Mouse (Mus musculus) heart, embryonic 15.5 days (tissue): ENCODE measurements around the gene Ppard. TPM values are rescaled to one million over a fixed set of nuclear protein-coding genes. Genes with fewer than 3 reads are reported as not detected.

Source experiments
- ATAC-seq: fragments of 200-750 bp; cut with Nextera tagmentation; replicated peaks from 2 replicates; pipeline ENCODE4 v1.8.0; 2017; ENCODE audit warnings: low read depth, moderate TSS enrichment; ENCODE audit not compliant: insufficient number of reproducible peaks, insufficient read depth, low FRiP score
- H3K27ac ChIP-seq: fragments of 300-500 bp; sonication (generic); 2 replicates; pipeline ENCODE4 v1.5.1; 2015; ENCODE audit warnings: mild to moderate bottlenecking, inconsistent platforms
- H3K27me3 ChIP-seq: fragments of 300-500 bp; sonication (generic); 2 replicates; pipeline ENCODE4 v1.6.1; 2015; ENCODE audit warnings: inconsistent platforms
- H3K36me3 ChIP-seq: fragments of 300-500 bp; sonication (generic); 2 replicates; pipeline ENCODE4 v1.6.1; 2015; ENCODE audit warnings: mild to moderate bottlenecking, inconsistent platforms
- H3K4me1 ChIP-seq: fragments of 300-500 bp; sonication (generic); replicated peaks from 2 replicates; pipeline ENCODE4 v1.6.1; 2015; ENCODE audit warnings: inconsistent platforms
- H3K4me2 ChIP-seq: fragments of 300-500 bp; sonication (generic); 2 replicates; pipeline ENCODE4 v1.6.1; 2015; ENCODE audit warnings: inconsistent platforms, mild to moderate bottlenecking, moderate library complexity
- H3K4me3 ChIP-seq: fragments of 300-500 bp; sonication (generic); 2 replicates; pipeline ENCODE4 v1.5.1; 2015; ENCODE audit warnings: mild to moderate bottlenecking, inconsistent platforms
- H3K9ac ChIP-seq: fragments of 300-500 bp; sonication (generic); 2 replicates; pipeline ENCODE4 v1.6.1; 2015; ENCODE audit warnings: mild to moderate bottlenecking, inconsistent platforms
- H3K9me3 ChIP-seq: fragments of 300-500 bp; sonication (generic); replicated peaks from 2 replicates; pipeline ENCODE4 v1.6.1; 2016; ENCODE audit warnings: inconsistent platforms
- WGBS: fragments of 180-500 bp; shearing (Covaris S2); methylation state at CpG from one replicate; pipeline ENCODE4 v1.1.7; 2015; ENCODE audit warnings: mixed read lengths; 5-methylcytosine and 5-hydroxymethylcytosine counted together
- polyA plus RNA-seq: library from polyadenylated mRNA; unstranded; fragments of >200 nt; fragmentation: Nextera tagmentation; extraction: Ambion mirVana; gene quantifications from 2 replicates; pipeline ENCODE4 v1.2.1, GENCODE M21; 2015

The Ppard gene
- polyA plus RNA-seq, 1 experiment from 2014 or later = 1.1 TPM

DNA sequence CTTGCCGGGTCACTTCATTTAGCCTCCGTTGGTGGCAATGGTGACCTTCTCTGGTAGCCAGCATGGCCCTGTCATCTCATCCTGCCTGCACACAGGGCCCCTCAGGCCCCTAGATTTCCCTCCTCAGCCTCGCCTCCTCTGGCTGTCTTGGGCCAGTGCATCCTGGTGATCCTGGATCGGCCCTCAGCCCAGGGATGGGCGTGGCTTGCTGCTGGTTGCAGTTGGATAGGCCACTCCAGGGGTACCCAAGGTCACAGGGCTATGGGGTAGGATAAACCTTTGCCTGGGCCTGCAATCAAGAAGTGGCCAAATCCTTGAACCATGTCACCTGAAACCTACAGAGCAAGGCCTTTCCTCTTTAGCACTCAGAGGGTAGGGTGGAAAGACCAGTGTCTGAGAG, 54.5 kb downstream of the Ppard start:
- Histone ChIP-seq H3K36me3 (0 out of 2 replicates have a peak, but pooled peaks cover 1% of the 10 kb centered on the region), H3K4me3 (no peak overlapping the region), H3K4me2 (no peak overlapping the region), H3K27ac (no peak overlapping the region), H3K4me1 (peaks cover 30% of the 10 kb centered on the region), H3K9ac (no peak overlapping the region), H3K9me3 (no peaks in the 10 kb centered on the region), H3K27me3 (no peaks in the 10 kb centered on the region)
- WGBS = 60% methylated on average over 5 of the region's 5 CpGs
- no peak for ATAC-seq

DNA sequence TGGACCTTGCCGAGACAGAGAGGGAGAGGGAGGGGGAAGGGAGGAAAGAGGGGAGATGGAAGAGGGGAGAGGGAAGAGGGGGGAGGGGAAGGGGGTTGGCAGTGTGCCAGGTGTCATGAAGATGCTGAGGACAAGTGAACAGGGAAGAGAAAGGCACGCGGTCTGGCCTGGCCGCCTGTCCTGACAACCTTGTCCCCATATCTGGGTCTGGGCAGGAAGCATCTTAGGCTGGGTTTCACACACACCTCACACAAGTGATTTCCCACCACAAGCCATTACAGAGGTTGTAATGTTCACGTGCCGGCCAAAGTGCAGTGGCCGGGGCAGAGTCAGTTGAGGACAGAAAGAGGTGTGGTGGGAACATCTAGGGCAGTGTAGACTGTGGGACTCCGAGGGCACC, 55.1 kb downstream of the Ppard start:
- WGBS = 31% methylated on average over 8 of the region's 8 CpGs
- ATAC-seq = peak; percentile 3; the same call in 1 of the 2 replicates

DNA sequence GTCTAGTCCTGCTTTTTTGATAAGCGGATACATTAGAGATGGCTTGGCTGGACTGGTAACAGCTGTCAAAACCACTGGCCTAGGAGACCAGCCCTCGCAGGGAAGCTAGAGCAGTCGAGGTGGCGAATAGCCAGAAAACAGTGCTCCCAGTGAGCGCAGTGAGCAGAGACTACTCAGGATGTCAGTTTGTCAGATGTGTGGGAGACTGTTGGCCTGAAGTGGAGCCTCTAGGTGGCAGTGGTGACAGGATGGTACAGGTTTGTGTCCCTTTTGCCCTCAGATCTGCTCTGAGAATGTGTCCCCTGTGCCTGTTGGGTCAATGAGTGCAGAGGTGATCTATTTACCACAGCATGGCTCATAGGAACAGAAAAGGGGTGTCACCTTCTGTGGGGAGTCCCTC, 55.5 kb downstream of the Ppard start:
- Histone ChIP-seq H3K9me3 (no peaks in the 10 kb centered on the region), H3K27ac (no peak overlapping the region)
- WGBS = 28% methylated on average over 5 of the region's 5 CpGs

More for the DNA sequence above, 55.1 kb downstream of the Ppard start:
- Histone ChIP-seq H3K4me3 (no peak overlapping the region), H3K36me3 (0 out of 2 replicates have a peak, but pooled peaks cover 5% of the 10 kb centered on the region), H3K9me3 (no peaks in the 10 kb centered on the region), H3K27me3 (no peaks in the 10 kb centered on the region), H3K27ac (no peak overlapping the region), H3K4me2 (no peak overlapping the region), H3K9ac (no peak overlapping the region), H3K4me1 (peaks cover 30% of the 10 kb centered on the region)

DNA sequence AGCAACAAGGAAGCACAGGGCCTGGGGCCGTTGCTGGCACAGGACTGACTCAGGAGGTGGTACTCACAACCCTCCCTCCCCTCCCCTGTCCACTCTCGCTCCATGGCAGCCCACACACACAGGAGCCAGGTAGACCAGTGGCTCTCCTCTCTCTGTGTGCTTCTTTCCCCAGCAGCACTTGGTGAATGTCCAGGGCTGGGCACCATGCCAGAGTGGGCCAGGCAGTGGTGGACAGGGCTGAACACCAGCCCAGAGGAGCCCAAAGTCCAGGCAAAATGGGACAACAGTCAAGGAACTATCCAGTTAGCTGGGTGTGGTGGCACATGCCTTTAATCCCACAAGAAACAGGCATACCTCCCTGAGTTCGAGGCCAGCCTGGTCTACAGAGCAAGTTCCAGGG, 57.8 kb downstream of the Ppard start:
- Histone ChIP-seq H3K27me3 (no peaks in the 10 kb centered on the region), H3K36me3 (0 out of 2 replicates have a peak, but pooled peaks cover 5% of the 10 kb centered on the region), H3K4me2 (no peak overlapping the region), H3K9me3 (no peaks in the 10 kb centered on the region), H3K4me1 (peaks cover 37% of the 10 kb centered on the region), H3K4me3 (no peak overlapping the region), H3K9ac (no peak overlapping the region), H3K27ac (no peak overlapping the region)
- no peak for ATAC-seq
- 62% methylated on average over 3 of the region's 3 CpGs for WGBS

More for the DNA sequence above, 55.5 kb downstream of the Ppard start:
- Histone ChIP-seq H3K4me3 (no peak overlapping the region), H3K27me3 (no peaks in the 10 kb centered on the region), H3K36me3 (0 out of 2 replicates have a peak, but pooled peaks cover 5% of the 10 kb centered on the region), H3K9ac (no peak overlapping the region), H3K4me2 (no peak overlapping the region), H3K4me1 (peaks cover 30% of the 10 kb centered on the region)
- ATAC-seq = peak; percentile 11; the same call in 1 of the 2 replicates

DNA sequence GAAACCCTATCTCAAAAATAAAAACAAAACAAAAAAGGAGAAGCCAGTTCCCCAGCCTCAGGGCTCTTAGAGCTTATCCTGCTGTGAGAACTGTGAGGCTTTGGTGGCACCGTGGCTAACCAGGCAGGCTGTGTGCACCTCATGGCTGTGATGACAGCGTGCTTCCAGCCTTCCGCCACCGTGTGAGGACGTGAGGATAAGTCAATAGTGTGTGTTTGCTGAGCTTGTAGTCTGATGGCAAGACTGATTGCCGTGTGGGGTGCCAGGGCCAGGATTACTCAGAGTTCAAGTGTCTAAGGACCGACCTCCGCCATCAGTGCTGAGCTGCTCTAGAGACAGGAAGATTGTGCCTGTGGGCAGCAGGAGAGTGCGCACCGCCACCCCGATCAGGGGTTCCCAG, 58.2 kb downstream of the Ppard start:
- no peak for ATAC-seq
- H3K4me1 ChIP-seq = peaks cover 37% of the 10 kb centered on the region
- H3K9ac ChIP-seq = no peak overlapping the region

DNA sequence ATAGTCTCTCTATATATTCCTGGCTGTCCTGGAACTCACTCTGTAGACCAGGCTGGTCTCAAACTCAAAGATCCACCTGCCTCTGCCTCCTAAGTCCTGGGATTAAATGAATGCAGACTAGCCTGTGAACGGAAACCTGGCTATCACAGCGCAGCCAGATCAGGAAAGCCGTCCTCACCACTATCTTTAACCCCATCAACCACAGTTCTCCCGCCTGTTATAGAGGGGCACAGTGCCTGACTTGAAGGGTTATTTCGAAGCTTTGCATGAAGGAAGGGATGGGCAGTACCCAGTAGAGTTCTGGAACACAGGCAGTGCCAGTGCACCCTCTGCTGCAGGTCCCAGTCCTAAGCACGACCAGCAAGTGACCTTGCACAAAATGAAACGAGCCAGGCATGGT, 58.8 kb downstream of the Ppard start:
- H3K9me3 ChIP-seq = no peaks in the 10 kb centered on the region
- no peaks in the 10 kb centered on the region for H3K27me3 ChIP-seq
- H3K4me3 ChIP-seq = no peak overlapping the region
- H3K36me3 ChIP-seq = 0 out of 2 replicates have a peak, but pooled peaks cover 8% of the 10 kb centered on the region
- peaks cover 32% of the 10 kb centered on the region for H3K4me1 ChIP-seq
- ATAC-seq = no peak
- no peak overlapping the region for H3K4me2 ChIP-seq
- no peak overlapping the region for H3K9ac ChIP-seq
- WGBS = 72% methylated on average over 7 of the region's 7 CpGs
- no peak overlapping the region for H3K27ac ChIP-seq

More for the DNA sequence above, 58.2 kb downstream of the Ppard start:
- 62% methylated on average over 11 of the region's 11 CpGs for WGBS
- no peak overlapping the region for H3K4me2 ChIP-seq
- 0 out of 2 replicates have a peak, but pooled peaks cover 5% of the 10 kb centered on the region for H3K36me3 ChIP-seq
- H3K27me3 ChIP-seq = no peaks in the 10 kb centered on the region
- H3K9me3 ChIP-seq = no peaks in the 10 kb centered on the region
- no peak overlapping the region for H3K27ac ChIP-seq
- H3K4me3 ChIP-seq = no peak overlapping the region

DNA sequence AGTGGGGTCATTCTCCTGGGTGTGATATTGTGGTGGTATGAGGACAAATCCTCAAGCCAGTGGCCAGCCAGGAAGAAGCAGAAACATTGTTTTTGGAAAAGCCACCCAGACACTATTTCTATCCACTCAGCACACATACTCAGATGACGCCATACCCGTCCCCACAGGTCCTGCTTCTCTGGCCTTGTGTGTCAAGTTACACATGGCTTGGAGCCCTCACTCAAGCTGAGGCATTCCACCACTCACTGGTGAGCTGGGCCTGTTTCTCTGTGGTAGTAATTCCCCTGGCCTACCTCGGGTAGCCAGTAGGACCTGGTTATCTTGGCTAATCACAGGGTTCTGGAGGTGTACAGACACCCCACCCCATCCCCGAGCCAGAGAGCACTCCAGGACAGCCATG, 61.2 kb downstream of the Ppard start:
- ATAC-seq = no peak
- no peak overlapping the region for H3K4me3 ChIP-seq
- H3K4me1 ChIP-seq = peaks cover 18% of the 10 kb centered on the region
- H3K4me2 ChIP-seq = no peak overlapping the region
- WGBS = 64% methylated on average over 4 of the region's 4 CpGs
- H3K9me3 ChIP-seq = no peaks in the 10 kb centered on the region
- no peak overlapping the region for H3K9ac ChIP-seq
- H3K36me3 ChIP-seq = peaks cover 18% of the 10 kb centered on the region; the same call in 1 of the 2 replicates
- no peaks in the 10 kb centered on the region for H3K27me3 ChIP-seq
- no peak overlapping the region for H3K27ac ChIP-seq

DNA sequence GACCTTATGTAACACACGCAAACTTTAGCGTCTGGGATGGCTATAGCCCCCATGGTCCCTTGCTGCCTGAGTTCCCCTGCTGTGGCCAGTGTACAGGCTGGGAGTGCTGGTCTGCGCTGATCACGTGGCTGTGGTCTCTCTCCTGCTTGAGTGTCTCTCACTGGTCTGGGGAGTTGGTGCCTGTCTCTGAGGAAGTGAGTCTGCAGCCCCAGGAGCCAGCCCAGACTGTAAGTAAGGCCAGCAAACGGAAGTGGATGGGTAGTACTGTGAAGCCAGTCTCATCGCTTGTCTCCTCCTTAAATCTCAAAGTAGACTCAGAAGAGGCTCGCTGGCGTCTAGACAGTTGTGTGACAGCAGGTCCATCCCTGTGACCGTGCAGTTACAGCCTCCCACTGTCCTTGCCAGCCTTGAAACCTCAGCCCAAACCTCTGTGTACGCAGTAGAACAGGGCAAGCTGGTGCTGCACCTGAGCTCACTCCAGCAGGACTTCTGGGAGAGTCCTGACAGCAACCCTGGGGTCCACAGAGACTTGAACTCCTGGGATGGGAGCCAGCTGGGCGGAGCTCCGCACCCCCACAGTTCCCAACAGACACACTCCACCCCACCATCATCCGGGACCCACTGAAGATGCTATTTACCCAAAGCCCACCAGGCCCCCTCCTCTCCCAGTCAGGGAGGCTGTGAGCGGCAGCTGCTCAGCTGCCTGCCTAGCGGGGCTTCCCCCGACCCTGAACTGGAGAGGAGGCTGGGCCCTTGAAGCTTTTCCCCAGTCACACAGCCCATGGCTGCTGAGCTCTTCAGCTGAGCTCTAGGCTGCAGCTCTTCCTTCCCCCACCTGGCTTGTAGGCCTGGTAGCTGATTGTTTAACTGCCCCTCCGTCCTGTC, 62.2 kb downstream of the Ppard start:
- Histone ChIP-seq H3K27me3 (no peaks in the 10 kb centered on the region), H3K9ac (no peak overlapping the region), H3K4me3 (no peak overlapping the region), H3K4me2 (no peak overlapping the region), H3K36me3 (peaks cover 21% of the 10 kb centered on the region; the same call in 1 of the 2 replicates), H3K27ac (peak overlapping the region; percentile 3; the same call in 1 of the 2 replicates), H3K9me3 (no peaks in the 10 kb centered on the region), H3K4me1 (peaks cover 21% of the 10 kb centered on the region)
- ATAC-seq = no peak
- 58% methylated on average over 17 of the region's 17 CpGs for WGBS

DNA sequence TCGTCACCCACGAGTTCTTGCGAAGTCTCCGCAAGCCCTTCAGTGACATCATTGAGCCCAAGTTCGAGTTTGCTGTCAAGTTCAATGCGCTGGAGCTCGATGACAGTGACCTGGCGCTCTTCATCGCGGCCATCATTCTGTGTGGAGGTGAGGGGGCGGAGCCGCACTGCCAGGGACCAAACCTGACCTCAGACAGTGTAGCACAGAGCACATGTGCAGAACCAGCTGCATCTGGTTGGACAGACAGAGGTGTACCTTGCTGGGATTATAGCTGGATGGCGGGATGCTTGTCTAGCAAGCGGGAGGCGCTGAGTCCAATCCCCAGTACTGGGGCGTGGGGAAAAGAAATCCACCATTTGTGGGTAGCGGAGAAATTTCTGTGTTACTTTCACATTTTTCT, 66.4 kb downstream of the Ppard start:
- Histone ChIP-seq H3K36me3 (peaks cover 16% of the 10 kb centered on the region; the same call in 1 of the 2 replicates), H3K9ac (no peak overlapping the region), H3K4me1 (peaks cover 13% of the 10 kb centered on the region; the same call in 1 of the 2 replicates), H3K4me2 (no peak overlapping the region), H3K4me3 (no peak overlapping the region), H3K27me3 (no peaks in the 10 kb centered on the region), H3K27ac (no peak overlapping the region), H3K9me3 (no peaks in the 10 kb centered on the region)
- no peak for ATAC-seq
- WGBS = 93% methylated on average over 17 of the region's 17 CpGs

DNA sequence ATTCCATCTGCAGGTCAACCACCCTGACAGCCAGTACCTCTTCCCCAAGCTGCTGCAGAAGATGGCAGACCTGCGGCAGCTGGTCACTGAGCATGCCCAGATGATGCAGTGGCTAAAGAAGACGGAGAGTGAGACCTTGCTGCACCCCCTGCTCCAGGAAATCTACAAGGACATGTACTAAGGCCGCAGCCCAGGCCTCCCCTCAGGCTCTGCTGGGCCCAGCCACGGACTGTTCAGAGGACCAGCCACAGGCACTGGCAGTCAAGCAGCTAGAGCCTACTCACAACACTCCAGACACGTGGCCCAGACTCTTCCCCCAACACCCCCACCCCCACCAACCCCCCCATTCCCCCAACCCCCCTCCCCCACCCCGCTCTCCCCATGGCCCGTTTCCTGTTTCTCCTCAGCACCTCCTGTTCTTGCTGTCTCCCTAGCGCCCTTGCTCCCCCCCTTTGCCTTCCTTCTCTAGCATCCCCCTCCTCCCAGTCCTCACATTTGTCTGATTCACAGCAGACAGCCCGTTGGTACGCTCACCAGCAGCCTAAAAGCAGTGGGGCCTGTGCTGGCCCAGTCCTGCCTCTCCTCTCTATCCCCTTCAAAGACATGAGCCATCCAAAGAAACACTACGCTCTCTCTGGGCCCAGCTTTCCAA, 67.3 kb downstream of the Ppard start:
- no peaks in the 10 kb centered on the region for H3K27me3 ChIP-seq
- no peak for ATAC-seq
- WGBS = 54% methylated on average over 11 of the region's 11 CpGs
- H3K9ac ChIP-seq = no peak overlapping the region
- H3K27ac ChIP-seq = no peak overlapping the region
- no peak overlapping the region for H3K4me2 ChIP-seq
- H3K36me3 ChIP-seq = peaks cover 16% of the 10 kb centered on the region; the same call in 1 of the 2 replicates
- H3K4me1 ChIP-seq = 0 out of 2 replicates have a peak, but pooled peaks cover 8% of the 10 kb centered on the region
- H3K4me3 ChIP-seq = no peak overlapping the region
- no peaks in the 10 kb centered on the region for H3K9me3 ChIP-seq

DNA sequence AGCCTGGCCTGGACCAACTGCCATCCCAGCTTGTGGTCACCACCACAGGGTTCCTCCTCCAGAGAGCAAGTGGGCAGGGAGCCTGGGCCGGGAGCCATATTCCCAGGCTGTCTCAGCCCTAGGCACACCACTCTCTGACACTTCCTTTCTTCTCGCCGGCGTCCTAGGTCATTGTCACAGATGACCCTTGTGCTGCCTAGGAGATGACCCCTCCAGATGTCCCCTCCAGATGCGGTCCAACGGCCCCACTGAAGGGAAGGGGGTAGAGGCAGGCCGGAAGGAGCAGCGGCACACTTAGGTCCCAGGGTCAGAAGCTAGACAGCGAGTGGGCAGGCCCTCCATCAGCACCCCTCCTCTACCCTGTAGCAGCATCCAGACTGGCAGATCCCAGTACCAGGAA, 67.8 kb downstream of the Ppard start:
- H3K4me1 ChIP-seq = 0 out of 2 replicates have a peak, but pooled peaks cover 6% of the 10 kb centered on the region
- 56% methylated on average over 9 of the region's 9 CpGs for WGBS
- no peak for ATAC-seq

More for the DNA sequence above, 67.8 kb downstream of the Ppard start:
- peaks cover 16% of the 10 kb centered on the region; the same call in 1 of the 2 replicates for H3K36me3 ChIP-seq
- no peak overlapping the region for H3K9ac ChIP-seq
- no peak overlapping the region for H3K4me3 ChIP-seq
- H3K27me3 ChIP-seq = no peaks in the 10 kb centered on the region
- H3K4me2 ChIP-seq = no peak overlapping the region
- H3K27ac ChIP-seq = no peak overlapping the region
- H3K9me3 ChIP-seq = no peaks in the 10 kb centered on the region
